Mouse (Mus musculus) liver, embryonic 14.5 days (tissue): ENCODE data around the gene Grasp.

Experiments
- CTCF ChIP-seq: IDR thresholded peaks from 2 replicates; pipeline ENCODE4 v1.5.1; 2016; ENCODE audit warnings: antibody characterized with exemption, low read depth, control low read depth
- EP300 ChIP-seq: IDR thresholded peaks from 2 replicates; pipeline ENCODE4 v1.6.1; 2016; ENCODE audit warnings: antibody characterized with exemption, low read depth

GRCm38 (mm10) chr15:101235728-101236327 lies 11.8 kb downstream of the Grasp start:
- TF ChIP-seq CTCF (no peak), EP300 (no peak)
